Mouse (Mus musculus) heart, embryonic 14.5 days (tissue): ENCODE data around the gene Cuta. TPM values are rescaled to one million over a fixed set of nuclear protein-coding genes. Genes with fewer than 3 reads are reported as not detected.

Source experiments
- ATAC-seq: fragments of 200-750 bp; cut with Nextera tagmentation; 2 replicates; pipeline ENCODE4 v1.8.0; 2017; ENCODE audit warnings: low read depth, moderate TSS enrichment; ENCODE audit not compliant: insufficient number of reproducible peaks, insufficient read depth, low FRiP score
- H3K27ac ChIP-seq, 2 experiments: fragments of 200-500 bp in 1 of 2; fragments of 300-500 bp in 1 of 2; sonication (generic) in 1 of 2; replicated peaks in 1 of 2; 2 replicates each; pipeline ENCODE4 v1.5.1; 2012 to 2014; ENCODE audit warnings: low read depth in 2 of 2, low read length in 2 of 2, control low read depth in 1 of 2, mild to moderate bottlenecking in 1 of 2, mixed read lengths in 1 of 2; ENCODE audit not compliant: control insufficient read depth in 1 of 2, insufficient read depth in 1 of 2
- H3K27me3 ChIP-seq: fragments of 300-500 bp; sonication (generic); 2 replicates; pipeline ENCODE4 v1.6.1; 2014; ENCODE audit warnings: mild to moderate bottlenecking, low read length, control low read depth; ENCODE audit not compliant: control insufficient read depth, insufficient read depth
- H3K36me3 ChIP-seq: fragments of 300-500 bp; sonication (generic); 2 replicates; pipeline ENCODE4 v1.6.1; 2014; ENCODE audit warnings: mild to moderate bottlenecking, control low read depth, low read length, mixed read lengths; ENCODE audit not compliant: control insufficient read depth, insufficient read depth
- H3K4me1 ChIP-seq, 2 experiments: fragments of 200-500 bp in 1 of 2; fragments of 300-500 bp in 1 of 2; sonication (generic) in 1 of 2; 2 replicates each; pipeline ENCODE4 v1.6.1; 2012 to 2014; ENCODE audit warnings: low read length in 2 of 2, control low read depth in 1 of 2, mixed read lengths in 1 of 2; ENCODE audit not compliant: control insufficient read depth in 2 of 2, insufficient read depth in 2 of 2
- H3K4me2 ChIP-seq: fragments of 300-500 bp; sonication (generic); 2 replicates; pipeline ENCODE4 v1.6.1; 2014; ENCODE audit warnings: mild to moderate bottlenecking, low read length
- H3K4me3 ChIP-seq, 2 experiments: fragments of 200-500 bp in 1 of 2; fragments of 300-500 bp in 1 of 2; sonication (generic) in 1 of 2; 2 replicates each; pipeline ENCODE4 v1.5.1; 2012 to 2014; ENCODE audit warnings: low read length in 2 of 2, mild to moderate bottlenecking in 2 of 2, control low read depth in 1 of 2, low read depth in 1 of 2, moderate library complexity in 1 of 2; ENCODE audit not compliant: control insufficient read depth in 1 of 2, insufficient read depth in 1 of 2
- H3K9ac ChIP-seq: fragments of 300-500 bp; sonication (generic); 2 replicates; pipeline ENCODE4 v1.6.1; 2014; ENCODE audit warnings: mild to moderate bottlenecking, low read length
- H3K9me3 ChIP-seq: fragments of 300-500 bp; sonication (generic); 2 replicates; pipeline ENCODE4 v1.6.1; 2016; ENCODE audit warnings: low read length, control low read depth; ENCODE audit not compliant: control insufficient read depth
- WGBS: fragments of 180-500 bp; shearing (Covaris S2); extraction: QIAGEN DNeasy Blood & Tissue Kit; methylation state at CpG from one replicate; pipeline ENCODE4 v1.1.7; 2014; 5-methylcytosine and 5-hydroxymethylcytosine counted together
- polyA plus RNA-seq: library from polyadenylated mRNA; unstranded; fragments of >200 nt; fragmentation: Nextera tagmentation; extraction: Ambion mirVana; gene quantifications from 2 replicates; pipeline ENCODE4 v1.2.1, GENCODE M21; 2014

Cuta gene
- polyA plus RNA-seq, 1 experiment from 2014 or later, result 173 TPM

DNA sequence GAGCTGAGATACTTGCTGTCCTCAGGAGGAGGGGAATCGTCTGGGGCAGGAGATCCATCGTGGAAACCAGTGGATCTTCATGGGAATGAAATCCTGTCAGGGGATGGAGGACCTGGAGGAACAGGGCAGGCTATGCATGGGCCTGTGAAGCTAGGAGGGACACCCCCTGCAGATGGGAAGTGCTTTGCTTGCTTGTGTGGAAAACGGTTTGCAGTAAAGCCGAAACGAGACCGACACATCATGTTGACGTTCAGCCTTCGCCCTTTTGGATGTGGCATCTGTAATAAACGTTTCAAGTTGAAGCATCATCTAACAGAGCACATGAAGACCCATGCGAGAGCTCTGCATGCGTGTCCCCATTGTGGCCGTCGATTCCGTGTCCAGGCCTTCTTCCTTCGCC is 35.2 kb upstream of the Cuta start:
- Histone ChIP-seq H3K36me3 (peaks cover 50% of the 10 kb centered on the region), H3K9me3 (no peaks in the 10 kb centered on the region), H3K4me2 (no peak overlapping the region), H3K4me3 (no peak overlapping the region), H3K27me3 (no peaks in the 10 kb centered on the region), H3K27ac (no peak overlapping the region), H3K9ac (no peak overlapping the region; the same call in 1 of the 2 replicates), H3K4me1 (peaks cover 3 to 27% of the 10 kb centered on the region in 2 experiments)
- no peak for ATAC-seq
- 89% methylated on average over 15 of the region's 15 CpGs for WGBS

DNA sequence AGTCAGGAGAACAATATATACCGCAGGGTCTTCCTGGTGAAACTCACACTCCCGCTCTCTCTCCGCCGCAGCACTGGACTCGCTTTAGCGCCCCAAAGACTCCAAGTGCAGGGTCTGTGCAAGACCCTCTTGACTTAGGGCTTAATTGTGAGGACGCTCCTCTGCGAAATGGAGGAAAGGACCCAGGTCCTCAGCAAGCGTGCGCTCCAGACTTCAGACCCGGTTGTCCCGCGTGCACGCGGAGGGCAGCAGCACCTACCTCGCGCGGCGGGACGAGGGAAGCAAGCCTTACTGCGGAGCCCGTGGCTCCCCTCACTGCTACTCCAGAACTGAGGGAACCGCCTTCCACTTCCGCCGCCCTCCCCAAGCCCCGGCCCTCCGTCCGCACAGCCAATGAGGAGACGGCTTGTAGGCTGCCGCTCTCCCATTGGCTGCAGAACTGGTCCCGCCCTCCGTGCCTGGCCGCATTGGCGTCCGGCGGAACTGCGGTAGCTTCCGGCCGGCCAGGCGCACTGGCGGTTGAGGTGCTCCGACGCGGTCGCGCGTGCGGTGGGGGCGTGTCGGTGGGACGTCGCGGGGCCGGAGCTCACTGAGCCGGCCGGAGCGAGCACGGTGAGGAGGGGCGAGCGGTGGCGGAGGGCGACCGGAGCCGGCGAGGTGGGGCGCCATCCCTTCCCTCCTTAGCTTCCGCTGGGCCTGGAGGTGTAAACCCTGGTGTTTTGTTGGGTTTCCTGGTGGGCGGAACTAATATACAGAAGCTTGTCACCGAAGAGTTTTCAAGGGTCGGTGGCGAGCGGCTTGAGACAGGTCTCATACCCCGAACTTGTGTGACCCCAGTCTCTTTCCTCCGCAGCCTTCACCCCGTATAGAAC is 33.6 kb upstream of the Cuta start, which contains the start of gene Zbtb9:
Zbtb9 (plus strand) TSS at position 465 of the 872 bp plus-strand sequence.
- H3K27me3 ChIP-seq, result no peaks in the 10 kb centered on the region
- no peaks in the 10 kb centered on the region for H3K9me3 ChIP-seq
- peak within 1 kb of the TSS; percentile 70 to 72 for H3K27ac ChIP-seq
- peaks cover 3 to 27% of the 10 kb centered on the region in 2 experiments for H3K4me1 ChIP-seq
- H3K4me3 ChIP-seq, result peak within 1 kb of the TSS; percentile 78 to 92
- H3K4me2 ChIP-seq, result peak within 1 kb of the TSS; percentile 94
- H3K36me3 ChIP-seq, result peaks cover 41% of the 10 kb centered on the region
- WGBS, result under 1% methylated on average over 75 of the region's 75 CpGs
- peak within 1 kb of the TSS; percentile 89 for H3K9ac ChIP-seq
- ATAC-seq, result peak; percentile 98

- WGBS, result 3% methylated on average over 3 of the region's 3 CpGs
- peak overlapping the region; percentile 94 for H3K4me2 ChIP-seq
- H3K27me3 ChIP-seq, result no peaks in the 10 kb centered on the region
- no peak for ATAC-seq
- peak overlapping the region; percentile 78 to 92 for H3K4me3 ChIP-seq
- no peaks in the 10 kb centered on the region for H3K9me3 ChIP-seq
- H3K9ac ChIP-seq, result peak overlapping the region; percentile 89
- peaks cover 3 to 27% of the 10 kb centered on the region in 2 experiments for H3K4me1 ChIP-seq
- peaks cover 43% of the 10 kb centered on the region for H3K36me3 ChIP-seq
- H3K27ac ChIP-seq, result peak overlapping the region in 1 of 2 experiments; percentile 70; a peak in 1 of 4 replicates
Observed at GRCm38 (mm10) chr17:26972107-26972506, 32.7 kb upstream of the Cuta start.

GRCm38 (mm10) chr17:26971247-26971905 is 32.0 kb upstream of the Cuta start:
- Histone ChIP-seq H3K4me1 (peaks cover 3 to 27% of the 10 kb centered on the region in 2 experiments), H3K27ac (no peak overlapping the region), H3K9me3 (no peaks in the 10 kb centered on the region), H3K4me2 (peak overlapping the region; percentile 94; the same call in 1 of the 2 replicates), H3K36me3 (peaks cover 44% of the 10 kb centered on the region), H3K27me3 (no peaks in the 10 kb centered on the region), H3K4me3 (no peak overlapping the region), H3K9ac (peak overlapping the region; percentile 89)
- 57% methylated on average over 7 of the region's 8 CpGs for WGBS
- ATAC-seq, result no peak

DNA sequence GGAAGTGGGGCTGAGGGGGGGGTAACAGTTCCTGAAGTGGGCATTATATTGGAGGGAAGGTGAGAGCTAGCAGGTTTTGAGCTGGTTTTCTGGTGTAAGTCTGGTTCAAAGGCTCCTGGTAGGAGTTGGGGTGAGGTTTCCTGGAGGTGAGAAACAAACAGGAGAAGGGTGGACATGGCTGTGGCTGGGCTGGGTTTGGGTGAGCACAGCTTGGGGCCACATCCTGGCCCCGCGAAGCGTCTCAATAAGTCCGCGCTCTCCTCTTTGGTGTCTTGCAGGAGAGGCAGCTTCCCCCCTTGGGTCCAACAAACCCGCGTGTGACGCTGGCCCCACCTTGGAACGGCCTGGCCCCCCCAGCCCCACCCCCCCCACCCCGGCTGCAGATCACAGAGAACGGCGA is 30.9 kb upstream of the Cuta start:
- WGBS, result 57% methylated on average over 12 of the region's 12 CpGs
- peaks cover 3 to 27% of the 10 kb centered on the region in 2 experiments for H3K4me1 ChIP-seq
- H3K36me3 ChIP-seq, result peaks cover 44% of the 10 kb centered on the region
- no peak for ATAC-seq
- H3K4me2 ChIP-seq, result no peak overlapping the region
- no peaks in the 10 kb centered on the region for H3K27me3 ChIP-seq
- H3K9me3 ChIP-seq, result no peaks in the 10 kb centered on the region
- H3K9ac ChIP-seq, result no peak overlapping the region
- no peak overlapping the region for H3K4me3 ChIP-seq
- H3K27ac ChIP-seq, result no peak overlapping the region

DNA sequence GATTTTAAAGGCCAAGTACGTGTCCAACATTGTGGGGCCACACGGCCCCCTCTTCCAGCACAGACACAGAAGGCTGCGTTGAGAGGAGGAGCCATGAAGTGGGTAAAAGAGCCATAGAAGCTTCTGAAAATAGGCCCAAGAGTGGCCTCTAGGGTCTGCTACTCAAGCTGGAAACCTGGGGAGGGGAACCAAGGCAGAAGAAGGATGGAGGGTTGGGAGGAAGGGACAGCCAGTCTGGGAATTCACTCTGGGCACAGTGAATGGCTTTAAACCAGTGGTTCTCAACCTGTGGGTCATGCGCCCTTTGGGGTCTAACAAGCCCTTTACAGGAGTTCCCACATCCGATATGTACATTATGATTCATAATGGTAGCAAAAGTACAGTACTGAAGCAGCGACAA is 29.9 kb upstream of the Cuta start:
- ATAC-seq, result no peak
- H3K4me2 ChIP-seq, result no peak overlapping the region
- WGBS, result 79% methylated on average over 6 of the region's 6 CpGs

GRCm38 (mm10) chr17:26968200-26968611 is 28.8 kb upstream of the Cuta start:
- Histone ChIP-seq H3K27me3 (no peaks in the 10 kb centered on the region), H3K9ac (no peak overlapping the region), H3K4me2 (no peak overlapping the region), H3K27ac (no peak overlapping the region), H3K4me1 (peaks cover 0 to 13% of the 10 kb centered on the region in 2 experiments; a peak in 3 of 4 replicates), H3K9me3 (no peaks in the 10 kb centered on the region), H3K4me3 (no peak overlapping the region), H3K36me3 (peaks cover 50% of the 10 kb centered on the region)
- ATAC-seq, result no peak
- 81% methylated on average over 6 of the region's 6 CpGs for WGBS

More for the DNA sequence above, 29.9 kb upstream of the Cuta start:
- H3K27me3 ChIP-seq, result no peaks in the 10 kb centered on the region
- H3K4me3 ChIP-seq, result no peak overlapping the region
- peaks cover 44% of the 10 kb centered on the region for H3K36me3 ChIP-seq
- peaks cover 3 to 22% of the 10 kb centered on the region in 2 experiments for H3K4me1 ChIP-seq
- H3K27ac ChIP-seq, result no peak overlapping the region
- H3K9me3 ChIP-seq, result no peaks in the 10 kb centered on the region
- no peak overlapping the region for H3K9ac ChIP-seq
